Mouse (Mus musculus) frontal cortex, adult (tissue): ENCODE results near the gene Dst.

ENCODE experiments used
- ATAC-seq: cut with Nextera tagmentation; 2 replicates; pipeline ENCODE4 v1.9.2; 2017; ENCODE audit warnings: mild to moderate bottlenecking, moderate library complexity, mixed read lengths; ENCODE audit not compliant: low TSS enrichment

The Dst gene

DNA sequence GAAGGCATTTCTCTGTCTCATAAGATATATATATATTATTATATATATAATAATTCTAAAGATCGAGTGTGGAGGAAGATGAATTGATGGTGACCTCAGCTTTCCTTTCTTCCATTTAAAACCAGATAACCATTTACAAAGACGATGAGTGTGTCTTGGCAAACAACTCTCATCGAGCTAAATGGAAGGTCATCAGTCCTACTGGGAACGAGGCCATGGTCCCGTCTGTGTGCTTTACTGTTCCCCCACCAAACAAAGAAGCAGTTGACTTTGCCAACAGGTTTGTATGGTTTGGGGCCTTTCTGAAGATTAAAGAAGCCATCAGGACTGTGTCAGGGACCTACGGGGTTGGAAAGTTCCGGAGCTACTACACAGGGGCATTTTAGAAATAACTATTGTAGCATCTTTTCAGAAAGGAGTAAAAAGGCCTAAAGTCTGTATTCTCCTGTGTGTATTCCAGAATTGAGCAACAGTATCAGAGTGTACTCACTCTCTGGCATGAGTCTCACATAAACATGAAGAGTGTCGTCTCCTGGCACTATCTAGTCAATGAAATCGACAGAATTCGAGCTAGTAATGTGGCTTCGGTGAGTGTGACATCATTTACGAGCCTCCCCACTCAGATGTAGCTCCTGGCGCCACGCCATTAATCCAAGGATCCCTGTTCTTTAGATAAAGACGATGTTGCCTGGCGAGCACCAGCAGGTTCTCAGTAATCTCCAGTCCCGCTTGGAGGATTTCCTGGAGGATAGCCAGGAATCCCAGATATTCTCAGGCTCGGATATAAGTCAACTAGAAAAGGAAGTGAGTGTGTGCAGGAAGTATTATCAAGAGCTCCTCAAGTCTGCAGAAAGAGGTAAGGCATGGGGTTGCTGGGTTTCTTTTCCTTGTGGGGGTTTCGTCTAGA lies 259.4 kb downstream of the Dst start:
- ATAC-seq: 0 out of 2 replicates have a peak, but pooled peaks have one; percentile 10

DNA sequence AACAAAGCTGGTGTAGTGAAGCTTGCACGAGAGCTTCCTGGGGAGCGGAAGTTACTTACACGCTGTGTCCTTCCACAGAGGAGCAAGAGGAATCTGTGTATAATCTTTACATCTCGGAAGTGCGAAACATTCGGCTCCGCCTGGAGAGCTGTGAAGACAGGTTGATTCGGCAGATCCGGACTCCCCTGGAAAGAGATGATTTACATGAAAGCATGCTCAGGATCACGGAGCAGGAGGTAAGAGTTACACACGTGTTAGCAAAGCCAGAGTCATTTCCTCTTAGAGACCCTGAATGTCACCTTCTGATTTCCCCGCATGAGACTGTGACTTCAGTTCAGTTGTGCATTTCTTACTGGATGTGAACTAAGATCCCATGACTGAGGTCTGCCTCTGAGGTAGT lies 261.1 kb downstream of the Dst start:
- no peak for ATAC-seq

DNA sequence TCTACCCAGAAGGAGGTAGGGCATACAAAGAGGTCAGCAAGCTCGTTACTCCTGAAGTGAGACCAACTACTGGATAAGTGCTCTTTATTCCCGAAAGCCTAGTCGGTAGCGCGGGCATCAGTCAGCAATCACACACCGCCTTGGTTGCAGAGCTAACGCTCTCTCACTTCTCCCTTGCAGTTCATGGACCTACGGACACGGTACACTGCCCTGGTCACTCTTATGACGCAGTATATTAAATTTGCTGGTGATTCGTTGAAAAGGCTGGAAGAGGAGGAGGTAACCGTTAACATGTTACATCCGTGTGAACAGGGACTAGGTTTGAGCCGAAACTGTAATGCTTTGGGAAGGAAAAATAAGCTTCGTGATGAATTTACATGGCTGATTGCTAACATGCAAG lies 266.5 kb downstream of the Dst start:
- no peak for ATAC-seq

DNA sequence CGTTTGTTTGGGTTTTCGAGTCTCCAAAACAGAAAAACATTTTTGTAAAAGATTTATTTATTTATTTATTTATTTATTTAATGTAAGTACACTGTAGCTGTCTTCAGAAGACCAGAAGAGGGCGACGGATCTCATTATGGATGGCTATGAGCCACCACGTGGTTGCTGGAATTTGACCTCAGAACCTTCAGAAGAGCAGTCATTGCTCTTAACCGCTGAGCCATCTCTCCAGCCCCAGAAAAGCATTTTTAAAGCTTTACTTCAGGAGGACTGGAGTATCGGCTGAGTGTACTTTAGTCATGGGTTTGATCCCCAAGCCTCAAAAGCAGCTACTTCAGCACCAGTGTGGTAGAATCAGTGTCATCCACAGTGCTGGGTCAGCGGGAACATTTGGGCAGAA lies 266.9 kb downstream of the Dst start:
- no peak for ATAC-seq

- ATAC-seq: no peak; the same call in 1 of the 2 replicates
Measured at GRCm38 (mm10) chr1:34178022-34178727, 270.1 kb downstream of the Dst start.

GRCm38 (mm10) chr1:34179756-34180155 lies 271.7 kb downstream of the Dst start:
- no peak for ATAC-seq

DNA sequence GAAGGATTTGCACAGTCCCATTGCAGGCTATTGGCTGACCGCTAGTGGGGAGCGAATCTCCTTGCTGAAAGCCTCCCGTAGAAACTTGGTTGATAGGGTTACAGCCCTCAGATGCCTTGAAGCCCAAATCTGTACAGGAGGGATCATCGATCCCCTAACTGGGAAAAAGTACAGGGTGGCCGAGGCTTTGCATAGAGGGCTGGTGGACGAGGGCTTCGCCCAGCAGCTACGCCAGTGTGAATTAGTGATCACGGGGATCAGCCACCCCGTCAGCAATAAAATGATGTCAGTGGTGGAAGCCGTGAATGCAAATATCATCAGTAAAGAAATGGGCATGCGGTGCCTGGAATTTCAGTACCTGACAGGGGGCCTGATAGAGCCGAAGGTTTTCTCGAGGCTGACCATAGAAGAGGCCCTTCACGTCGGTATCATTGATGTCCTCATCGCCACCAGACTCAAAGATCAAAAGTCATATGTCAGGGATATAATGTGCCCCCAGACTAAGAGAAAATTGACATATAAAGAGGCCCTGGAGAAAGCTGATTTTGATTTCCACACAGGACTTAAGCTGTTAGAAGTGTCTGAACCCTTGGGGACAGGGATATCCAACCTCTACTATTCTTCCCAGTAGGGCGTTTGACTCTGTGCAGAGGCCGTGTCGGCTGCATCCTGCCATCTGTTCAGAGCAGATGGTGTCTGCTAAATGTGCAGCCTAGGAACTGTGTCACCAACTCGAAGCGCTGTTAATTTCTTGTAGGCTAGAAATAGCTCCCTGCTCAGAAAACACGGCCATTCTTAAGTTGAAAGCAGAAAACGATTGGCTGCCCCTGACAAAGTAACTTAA lies 274.6 kb downstream of the Dst start:
- peak; percentile 41 for ATAC-seq

DNA sequence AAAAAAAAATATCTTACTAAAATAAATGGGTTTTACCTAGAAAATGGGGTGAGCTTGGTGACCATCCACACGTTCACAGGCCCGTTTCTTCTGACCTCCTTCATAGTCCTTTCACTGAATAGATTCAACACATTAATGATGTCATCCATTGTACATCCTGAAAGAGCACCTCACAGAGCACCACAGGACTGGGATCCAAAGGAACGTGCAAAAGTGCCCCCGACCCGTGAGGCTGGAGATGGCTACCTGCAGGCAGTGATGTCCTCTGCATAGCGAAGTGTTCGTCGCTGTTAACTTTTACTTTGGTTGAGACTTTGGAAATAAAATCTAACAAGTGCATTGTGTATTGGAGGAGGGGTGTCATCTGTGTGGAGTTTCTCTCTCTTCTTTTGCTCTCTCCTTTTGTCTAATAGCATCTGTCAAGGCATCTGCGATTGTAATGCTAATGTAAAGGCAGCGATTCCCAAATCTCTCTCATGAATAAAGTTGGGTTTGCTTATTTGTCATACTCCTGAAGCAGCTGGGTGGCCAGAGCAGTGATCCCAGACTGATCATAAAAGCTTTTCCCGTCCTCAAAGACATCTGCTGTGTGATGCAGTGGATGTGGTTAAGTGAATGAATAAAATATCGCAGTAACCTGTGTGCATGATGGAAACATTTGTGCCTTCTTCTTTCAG lies 275.4 kb downstream of the Dst start:
- ATAC-seq: peak; percentile 10; the same call in 1 of the 2 replicates

- ATAC-seq: no peak
Measured at GRCm38 (mm10) chr1:34184266-34184665, 276.2 kb downstream of the Dst start.

DNA sequence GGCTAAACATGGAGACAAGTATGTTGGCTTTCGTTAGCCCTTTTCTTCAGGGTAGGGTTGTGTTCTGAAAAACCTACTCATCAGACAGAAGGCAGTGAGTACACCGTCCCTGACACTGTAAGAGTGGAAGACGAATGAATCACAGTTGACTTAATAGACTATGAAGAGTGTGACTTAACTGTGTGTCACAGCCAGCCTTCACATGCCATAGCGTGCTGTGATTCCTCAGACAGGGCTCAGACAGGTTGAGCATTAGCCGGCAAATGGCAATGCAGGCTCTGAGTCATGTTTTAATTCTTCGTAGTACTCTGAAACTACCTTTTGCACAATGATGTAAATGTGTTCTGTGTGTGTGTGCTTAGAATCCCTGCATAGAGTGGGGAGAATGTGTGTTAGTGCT lies 278.0 kb downstream of the Dst start:
- no peak for ATAC-seq

GRCm38 (mm10) chr1:34187501-34187900 lies 279.5 kb downstream of the Dst start:
- no peak for ATAC-seq

GRCm38 (mm10) chr1:34188721-34189236 lies 280.8 kb downstream of the Dst start:
- no peak for ATAC-seq

DNA sequence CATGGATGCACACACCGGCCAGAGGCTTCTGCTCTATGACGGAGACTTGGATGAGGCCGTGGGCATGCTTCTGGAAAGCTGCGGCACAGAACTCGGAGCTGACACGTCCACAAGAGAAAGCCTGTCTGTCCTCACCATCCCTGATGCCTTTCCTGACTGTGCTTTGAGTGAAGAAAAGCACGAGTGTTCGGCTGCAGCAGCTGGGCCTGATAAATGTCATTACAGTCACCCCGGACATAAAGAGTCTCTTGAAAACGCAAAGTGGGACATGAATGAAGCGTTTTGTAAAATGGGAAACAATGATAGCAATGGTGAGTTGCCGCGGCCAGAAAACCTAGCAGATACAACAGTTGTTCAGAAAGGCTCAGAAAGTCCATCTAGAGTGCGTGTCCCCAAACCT lies 281.3 kb downstream of the Dst start:
- ATAC-seq: peak; percentile 58

- ATAC-seq: peak; percentile 29; the same call in 1 of the 2 replicates
Measured at GRCm38 (mm10) chr1:34189970-34190369, 281.9 kb downstream of the Dst start.

DNA sequence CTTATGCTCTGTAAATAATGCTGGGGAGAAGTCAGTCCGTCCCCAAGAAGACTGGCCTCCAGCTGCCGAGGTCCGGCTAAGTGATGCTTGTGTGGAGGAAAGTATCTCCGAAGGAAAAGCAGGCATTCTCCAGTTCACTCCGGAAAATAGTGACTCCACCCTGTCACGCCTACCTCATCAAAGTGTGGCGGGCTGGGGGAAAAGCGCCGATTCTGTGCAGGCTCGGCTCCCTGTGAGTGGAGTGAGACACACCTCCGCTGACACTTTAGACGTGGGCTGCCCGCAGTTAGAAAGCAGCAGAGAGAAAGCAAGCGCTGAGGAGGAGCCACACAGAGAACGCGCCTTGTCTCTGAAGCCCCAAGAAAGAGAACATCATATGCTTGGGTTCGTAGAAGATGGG lies 284.1 kb downstream of the Dst start:
- ATAC-seq: peak; percentile 61

DNA sequence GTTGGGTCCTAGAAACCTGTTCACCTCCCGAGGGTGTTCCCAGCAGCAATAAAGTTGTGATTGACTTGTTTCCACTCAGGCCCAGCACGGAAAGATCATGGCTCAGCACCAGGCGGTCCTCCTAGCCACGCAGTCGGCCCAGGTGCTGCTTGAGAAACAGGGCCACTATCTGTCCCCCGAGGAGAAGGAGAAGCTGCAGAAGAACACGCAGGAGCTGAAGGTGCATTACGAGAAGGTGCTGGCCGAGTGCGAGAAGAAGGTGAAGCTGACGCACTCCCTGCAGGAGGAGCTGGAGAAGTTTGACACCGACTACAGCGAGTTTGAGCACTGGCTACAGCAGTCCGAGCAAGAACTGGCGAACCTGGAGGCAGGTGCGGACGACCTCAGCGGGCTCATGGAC lies 292.8 kb downstream of the Dst start:
- no peak for ATAC-seq

DNA sequence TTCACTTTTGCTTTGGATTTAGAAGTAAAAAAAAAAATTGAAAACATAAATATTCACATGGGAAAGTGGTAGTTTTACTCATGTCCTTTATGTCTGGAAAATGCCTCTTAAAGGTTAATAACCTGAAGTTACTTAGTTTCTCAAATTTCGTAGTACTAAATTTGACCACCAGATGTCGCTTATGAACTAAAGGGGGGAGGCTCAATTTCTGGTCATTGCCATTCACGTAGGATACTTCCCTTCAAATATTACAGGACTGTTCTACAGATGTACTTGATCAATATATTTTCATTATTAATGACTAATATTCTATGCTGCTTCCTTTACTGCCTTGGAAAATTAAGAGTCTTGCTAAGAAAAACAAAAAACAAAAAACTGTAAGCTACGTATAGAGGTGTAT lies 293.5 kb downstream of the Dst start:
- no peak for ATAC-seq

GRCm38 (mm10) chr1:34211704-34212103 lies 303.7 kb downstream of the Dst start:
- ATAC-seq: no peak

DNA sequence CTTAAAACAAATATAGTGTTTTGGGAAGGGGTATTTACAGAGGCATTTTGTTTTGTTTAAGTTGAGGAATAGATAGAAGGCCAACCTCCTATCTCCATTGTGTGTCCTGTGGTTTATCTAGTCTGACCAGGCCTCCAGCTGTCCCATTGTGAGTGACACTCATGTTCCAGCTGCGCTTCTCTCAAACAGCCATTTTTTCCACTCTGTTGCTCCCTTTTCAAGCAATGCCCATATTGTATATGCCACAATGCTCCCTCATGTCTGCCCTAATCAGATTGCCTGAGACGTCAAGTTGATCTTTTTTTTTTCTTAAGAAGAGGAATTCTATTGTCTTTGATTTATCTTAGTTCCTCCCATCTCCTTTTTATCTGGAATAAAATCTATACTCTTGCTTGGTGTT lies 308.4 kb downstream of the Dst start:
- no peak for ATAC-seq

- ATAC-seq: peak; percentile 83
Measured at GRCm38 (mm10) chr1:34218323-34218722, 310.3 kb downstream of the Dst start.

DNA sequence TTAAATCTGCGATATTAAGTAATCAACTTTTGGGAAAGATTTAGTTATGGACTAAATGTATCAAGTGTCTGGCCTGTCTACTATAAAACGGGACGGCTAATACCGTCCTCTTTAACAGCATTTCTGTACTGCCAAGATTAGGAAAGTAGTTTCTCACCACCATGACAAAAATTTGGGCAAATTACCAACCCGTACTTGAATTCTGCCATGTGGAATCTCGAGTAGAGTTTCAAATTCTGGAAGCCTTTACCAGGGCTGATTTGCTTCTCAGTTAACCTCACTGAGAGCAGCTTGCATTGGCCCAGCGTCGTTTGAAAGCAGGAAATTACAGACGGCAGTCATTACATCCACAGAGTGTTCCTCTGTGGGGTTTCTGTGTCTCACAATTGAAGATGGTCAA lies 310.8 kb downstream of the Dst start:
- ATAC-seq: no peak
